Mouse (Mus musculus) thymus, adult 2 months (tissue): Measurements from ENCODE around the gene Cfap99. TPM values are rescaled to one million over a fixed set of nuclear protein-coding genes. Genes with fewer than 3 reads are reported as not detected.

Source experiments
- DNase-seq: peaks from one replicate; pipeline ENCODE4 v3.0.0; 2021
- H3K27ac ChIP-seq: fragments of 200-500 bp; 2 replicates; pipeline ENCODE4 v1.5.1; 2012; ENCODE audit warnings: low read length, control low read depth; ENCODE audit not compliant: control insufficient read depth, insufficient read depth
- H3K27me3 ChIP-seq: fragments of 200-500 bp; 2 replicates; pipeline ENCODE4 v1.6.1; 2012; ENCODE audit warnings: mild to moderate bottlenecking, low read length, moderate library complexity, mixed read lengths; ENCODE audit not compliant: control insufficient read depth, insufficient read depth
- H3K36me3 ChIP-seq: fragments of 200-500 bp; 2 replicates; pipeline ENCODE4 v1.6.1; 2012; ENCODE audit warnings: mild to moderate bottlenecking, low read length, moderate library complexity; ENCODE audit not compliant: control insufficient read depth, insufficient read depth
- H3K4me1 ChIP-seq: fragments of 200-500 bp; replicated peaks from 2 replicates; pipeline ENCODE4 v1.6.1; 2012; ENCODE audit warnings: low read length; ENCODE audit not compliant: control insufficient read depth, insufficient read depth
- H3K4me3 ChIP-seq: fragments of 200-500 bp; 2 replicates; pipeline ENCODE4 v1.5.1; 2012; ENCODE audit warnings: mild to moderate bottlenecking, low read length, control low read depth, moderate library complexity; ENCODE audit not compliant: control insufficient read depth, insufficient read depth
- CTCF ChIP-seq: fragments of 200-500 bp; IDR thresholded peaks from 2 replicates; pipeline ENCODE4 v1.5.1; 2012; ENCODE audit warnings: mild to moderate bottlenecking, control low read depth, low read length, moderate library complexity, borderline replicate concordance; ENCODE audit not compliant: control insufficient read depth, poor library complexity, insufficient read depth; ENCODE audit errors: extremely low read depth
- POLR2A ChIP-seq: fragments of 200-500 bp; IDR thresholded peaks from 2 replicates; pipeline ENCODE4 v1.6.1; 2012; ENCODE audit warnings: mild to moderate bottlenecking, low read length, control low read depth, moderate library complexity; ENCODE audit not compliant: control insufficient read depth, poor library complexity, insufficient read depth; ENCODE audit errors: extremely low read depth
- WGBS: fragments of 180-500 bp; shearing (Covaris S2); methylation state at CpG from one replicate; pipeline ENCODE4 v1.1.7; 2018; 5-methylcytosine and 5-hydroxymethylcytosine counted together
- polyA plus RNA-seq: library from polyadenylated mRNA; depleted of rRNA; stranded (reverse); fragments of >200 nt; gene quantifications from 2 replicates; pipeline ENCODE4 v1.2.3, GENCODE M21; 2012

Cfap99 gene
- polyA plus RNA-seq, 1 experiment, result not detected

DNA sequence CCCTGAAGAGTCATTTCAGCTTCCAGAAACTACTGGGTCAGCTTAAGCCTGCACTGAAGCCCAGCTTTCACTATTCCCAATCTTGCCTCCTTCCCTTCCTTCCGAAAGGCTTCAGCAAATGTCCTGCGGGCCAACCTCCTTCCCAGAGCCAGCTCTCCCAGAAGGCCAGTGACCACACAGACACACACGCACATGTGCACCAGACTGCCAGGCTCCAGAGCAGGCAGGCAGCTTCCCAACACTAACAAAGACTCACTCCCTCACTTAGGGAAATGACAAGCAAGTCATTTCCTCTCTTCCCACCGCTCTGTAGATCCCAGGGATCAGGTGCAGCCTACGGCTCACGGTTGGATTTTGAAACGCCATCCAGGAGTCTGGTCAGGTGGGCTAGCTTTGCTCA is 12.2 kb upstream of the Cfap99 start:
- TF ChIP-seq CTCF (no peak), POLR2A (no peak)
- no peak overlapping the region for H3K4me3 ChIP-seq
- no peaks in the 10 kb centered on the region for H3K27me3 ChIP-seq
- H3K36me3 ChIP-seq, result no peaks in the 10 kb centered on the region
- WGBS, result 93% methylated on average over 7 of the region's 7 CpGs
- no peak overlapping the region for H3K27ac ChIP-seq
- H3K4me1 ChIP-seq, result no peaks in the 10 kb centered on the region
- no peak for DNase-seq

DNA sequence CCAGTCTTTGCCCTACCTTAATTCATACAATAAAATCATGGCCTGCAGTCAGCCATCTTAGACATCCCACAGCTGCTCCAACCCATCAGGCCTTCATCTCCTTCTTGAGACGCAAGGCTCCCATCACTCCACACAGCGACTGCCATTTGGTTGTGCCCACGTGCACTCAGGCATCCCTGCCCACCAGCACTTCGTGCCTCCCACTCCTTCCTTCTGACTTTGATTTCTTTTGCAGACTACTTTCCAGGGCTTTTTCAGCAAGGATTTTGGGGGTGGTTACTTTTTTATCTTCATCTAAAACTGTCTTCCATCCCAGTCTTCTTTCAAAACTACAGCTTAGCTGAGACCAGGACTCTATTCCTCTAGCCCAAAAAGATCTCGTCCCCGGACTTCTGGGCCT is 11.7 kb upstream of the Cfap99 start:
- Histone ChIP-seq H3K4me3 (no peak overlapping the region), H3K27me3 (no peaks in the 10 kb centered on the region), H3K36me3 (no peaks in the 10 kb centered on the region), H3K27ac (no peak overlapping the region), H3K4me1 (no peaks in the 10 kb centered on the region)
- DNase-seq, result no peak
- TF ChIP-seq CTCF (no peak), POLR2A (no peak)
- WGBS, result 95% methylated on average over 6 of the region's 6 CpGs

DNA sequence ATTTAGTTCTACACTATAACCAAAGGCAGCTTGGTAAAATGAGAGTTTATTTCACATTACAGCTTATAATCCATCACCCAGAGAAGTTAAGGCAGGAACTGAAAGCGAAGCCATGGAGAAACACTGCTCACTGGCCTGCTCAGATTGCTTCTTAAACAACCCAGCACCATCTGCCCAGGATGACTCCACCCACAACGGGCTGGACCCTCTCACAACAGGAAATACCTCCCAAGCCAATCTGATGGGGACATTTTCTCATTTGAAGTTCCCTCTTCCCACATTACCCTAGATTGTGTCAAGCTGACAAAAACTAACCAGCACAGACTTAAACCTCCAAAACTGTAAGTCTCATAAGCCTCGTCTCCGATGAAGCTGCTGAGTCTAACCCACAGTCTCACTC is 10.3 kb upstream of the Cfap99 start:
- 63% methylated on average over 4 of the region's 4 CpGs for WGBS
- Histone ChIP-seq H3K4me3 (no peak overlapping the region), H3K27ac (no peak overlapping the region), H3K4me1 (no peaks in the 10 kb centered on the region), H3K27me3 (no peaks in the 10 kb centered on the region), H3K36me3 (no peaks in the 10 kb centered on the region)
- DNase-seq, result no peak
- no peak for TF ChIP-seq POLR2A
- no peak for TF ChIP-seq CTCF

DNA sequence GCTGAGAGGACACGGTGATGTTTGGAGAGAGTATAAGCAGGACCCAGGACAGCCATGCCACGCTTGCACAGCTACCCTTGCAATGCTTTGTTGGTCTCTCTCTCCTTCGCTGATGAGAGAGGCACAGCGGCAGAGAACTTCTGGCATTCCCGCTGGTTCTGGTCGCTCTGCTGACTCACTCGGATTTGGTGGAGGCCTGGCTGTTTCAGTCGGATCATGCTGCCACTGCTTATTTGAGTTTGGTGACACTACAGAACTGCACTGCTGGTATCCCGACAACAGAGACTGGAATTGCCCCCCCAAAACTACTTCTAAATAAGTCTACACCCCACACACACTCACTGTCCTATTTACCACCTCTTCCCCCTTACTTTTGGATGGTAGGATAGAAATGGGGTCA is 9.2 kb upstream of the Cfap99 start:
- no peak overlapping the region for H3K4me3 ChIP-seq
- WGBS, result 96% methylated on average over 9 of the region's 9 CpGs
- H3K27me3 ChIP-seq, result no peaks in the 10 kb centered on the region
- no peaks in the 10 kb centered on the region for H3K36me3 ChIP-seq
- no peaks in the 10 kb centered on the region for H3K4me1 ChIP-seq
- no peak for TF ChIP-seq POLR2A
- TF ChIP-seq CTCF, result no peak
- DNase-seq, result no peak
- no peak overlapping the region for H3K27ac ChIP-seq

DNA sequence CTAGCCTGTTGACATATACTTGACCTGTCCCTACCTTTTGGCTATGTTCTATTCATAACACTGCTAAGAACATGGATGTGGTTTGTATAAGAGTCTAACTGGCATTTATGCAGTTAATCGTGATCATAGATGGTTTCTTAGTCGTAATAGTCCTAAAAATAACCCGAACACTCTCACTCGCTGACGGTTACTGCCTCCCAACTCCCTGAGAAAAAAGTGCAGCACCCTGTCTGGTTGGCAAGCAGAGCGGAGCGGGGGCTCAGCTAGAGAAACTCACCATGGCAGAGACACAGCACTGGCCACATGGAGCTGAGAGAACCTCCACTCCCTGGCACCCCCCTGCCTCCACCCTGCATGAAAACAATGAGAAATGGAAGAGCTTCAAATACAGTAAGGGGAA is 7.4 kb upstream of the Cfap99 start:
- Histone ChIP-seq H3K4me3 (no peak overlapping the region), H3K27me3 (no peaks in the 10 kb centered on the region; the same call in 1 of the 2 replicates), H3K36me3 (no peaks in the 10 kb centered on the region), H3K4me1 (no peaks in the 10 kb centered on the region), H3K27ac (no peak overlapping the region)
- TF ChIP-seq CTCF (no peak), POLR2A (no peak)
- WGBS, result 62% methylated on average over 7 of the region's 7 CpGs
- no peak for DNase-seq

DNA sequence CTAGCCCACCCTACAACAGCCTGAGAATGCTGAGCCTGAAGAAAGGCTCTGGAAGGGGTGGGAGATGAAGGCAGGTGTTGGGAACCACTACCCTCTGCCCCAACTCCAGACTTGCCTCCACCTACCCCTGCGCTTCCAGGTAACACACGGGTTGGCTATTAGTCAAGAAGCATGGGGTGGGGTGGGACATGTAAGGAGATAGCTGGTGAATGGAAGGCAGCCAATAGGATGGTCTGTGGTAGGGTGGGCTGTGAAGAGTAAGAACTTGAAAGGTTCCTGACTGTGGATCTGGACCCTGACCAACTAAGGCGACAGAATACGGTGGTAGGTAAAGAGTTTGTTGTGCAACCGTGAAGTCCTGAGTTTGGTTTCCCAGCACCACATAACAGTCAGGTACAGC is 5.0 kb upstream of the Cfap99 start:
- 92% methylated on average over 5 of the region's 5 CpGs for WGBS

DNA sequence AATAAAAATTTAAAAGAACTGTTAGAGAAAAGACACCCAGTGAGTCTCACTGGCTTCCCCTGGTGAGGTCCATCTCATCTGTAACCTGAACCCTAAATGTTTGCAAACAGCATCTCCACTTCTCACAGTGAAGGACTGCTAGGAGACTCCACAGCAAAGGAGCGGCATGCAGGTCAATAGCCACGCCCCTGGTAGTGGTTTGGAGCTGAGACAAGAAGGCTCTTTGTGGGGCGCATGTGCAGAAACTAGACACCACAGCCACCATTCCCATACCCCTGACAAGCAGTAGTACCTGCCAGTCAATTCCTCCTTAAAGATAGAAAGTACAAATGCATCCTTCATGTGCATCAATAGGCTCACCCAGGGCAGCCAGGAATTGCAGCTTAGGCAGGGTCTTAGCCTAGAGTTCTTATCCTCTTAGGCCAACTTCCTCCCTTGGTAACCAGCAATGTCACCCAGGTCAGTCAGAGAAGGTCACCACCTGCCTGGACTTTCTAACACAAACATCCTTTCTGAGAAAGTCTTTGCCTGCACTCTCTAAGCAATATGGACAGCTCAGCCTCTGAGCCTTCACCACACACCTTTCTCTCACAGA is 4.1 kb upstream of the Cfap99 start:
- 46% methylated on average over 3 of the region's 3 CpGs for WGBS

More for the DNA sequence above, 5.0 kb upstream of the Cfap99 start:
- TF ChIP-seq POLR2A (no peak), CTCF (no peak)
- no peaks in the 10 kb centered on the region for H3K36me3 ChIP-seq
- no peak for DNase-seq
- H3K27ac ChIP-seq, result no peak overlapping the region
- peaks cover 9% of the 10 kb centered on the region for H3K4me1 ChIP-seq
- H3K27me3 ChIP-seq, result peaks cover 18% of the 10 kb centered on the region; the same call in 1 of the 2 replicates
- no peak overlapping the region for H3K4me3 ChIP-seq

More for the DNA sequence above, 4.1 kb upstream of the Cfap99 start:
- Histone ChIP-seq H3K27me3 (peaks cover 18% of the 10 kb centered on the region; the same call in 1 of the 2 replicates), H3K36me3 (no peaks in the 10 kb centered on the region), H3K4me3 (no peak overlapping the region), H3K4me1 (peaks cover 11% of the 10 kb centered on the region), H3K27ac (no peak overlapping the region)
- TF ChIP-seq CTCF (no peak), POLR2A (no peak)
- no peak for DNase-seq
